Mouse (Mus musculus): ENCODE measurements around the gene Dok5.

Gene Dok5

DNA sequence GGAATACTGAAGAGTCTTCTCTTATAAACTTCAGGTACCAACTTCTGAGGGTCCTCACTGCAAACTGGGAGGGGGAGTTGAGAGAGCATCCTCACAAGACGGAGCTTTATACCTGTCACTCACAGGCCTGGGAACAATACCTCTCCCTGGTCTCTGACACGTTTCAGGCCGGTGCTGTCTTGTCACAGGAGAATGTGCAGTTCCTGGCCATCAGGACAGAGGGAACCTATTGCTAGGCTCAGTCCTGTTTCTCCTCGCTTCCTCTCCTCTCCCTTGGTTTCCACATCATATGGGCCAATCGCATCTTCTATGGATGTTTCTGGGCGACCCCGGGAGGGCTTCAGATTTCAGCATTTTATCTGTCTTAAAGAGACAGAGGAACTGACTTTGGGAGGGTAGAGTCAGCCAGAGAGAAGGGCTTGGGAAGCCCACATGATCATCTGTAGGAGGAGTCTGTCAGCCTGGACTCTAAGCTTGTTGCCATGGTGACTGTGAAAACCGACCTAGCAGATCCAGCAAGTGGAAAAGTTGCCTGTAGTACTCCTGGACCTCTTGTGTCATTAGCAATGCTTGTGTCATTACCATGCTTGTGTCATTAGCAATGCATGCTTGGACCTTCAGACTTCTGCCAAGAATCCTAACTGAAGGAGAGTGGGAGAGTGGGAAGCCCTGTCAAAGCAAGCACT, 59.9 kb downstream of the Dok5 start:
- DNase-seq (ENCODE audit: low spot score in 2 of 2) = no peak

- DNase-seq (ENCODE audit: low spot score in 2 of 2) = no peak
These were observed 63.6 kb downstream of the Dok5 start for GRCm38 (mm10) chr2:170795242-170795641.

GRCm38 (mm10) chr2:170802984-170803383, 71.4 kb downstream of the Dok5 start:
- DNase-seq (ENCODE audit: low spot score in 2 of 2) = no peak

DNA sequence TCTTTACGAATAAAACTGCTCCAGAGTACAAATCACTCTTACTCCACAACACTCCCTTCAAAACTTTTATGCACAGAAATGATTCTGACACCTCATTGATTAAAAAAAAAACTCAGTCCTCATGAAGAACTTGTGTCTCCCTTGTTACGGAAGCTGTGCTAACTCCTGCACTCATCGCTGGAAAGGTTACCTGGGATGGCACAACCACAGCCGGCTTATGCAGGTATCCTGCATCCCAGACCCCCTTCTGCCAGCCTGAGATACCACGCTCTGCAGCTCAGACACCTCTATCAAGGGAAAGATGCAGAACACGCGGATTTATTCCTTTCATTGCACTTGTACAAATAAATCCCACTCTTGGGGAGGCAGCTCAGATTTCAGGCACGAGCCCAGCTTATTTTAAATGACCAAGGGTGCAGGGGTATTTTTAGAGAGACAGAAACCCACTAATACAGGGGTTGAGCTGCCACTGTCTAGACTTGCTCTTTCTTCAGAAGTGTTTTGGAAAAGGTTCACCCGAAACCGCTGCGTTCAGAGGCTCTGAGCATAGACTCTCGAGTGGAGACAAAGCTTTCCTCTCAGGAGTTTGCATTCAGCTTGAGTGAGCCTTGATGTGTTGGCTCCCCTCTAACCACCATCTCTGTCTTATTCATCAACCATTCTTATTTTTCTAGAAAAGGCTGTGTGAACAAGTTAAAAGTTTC, 76.1 kb downstream of the Dok5 start:
- DNase-seq (ENCODE audit: low spot score in 2 of 2) = no peak

DNA sequence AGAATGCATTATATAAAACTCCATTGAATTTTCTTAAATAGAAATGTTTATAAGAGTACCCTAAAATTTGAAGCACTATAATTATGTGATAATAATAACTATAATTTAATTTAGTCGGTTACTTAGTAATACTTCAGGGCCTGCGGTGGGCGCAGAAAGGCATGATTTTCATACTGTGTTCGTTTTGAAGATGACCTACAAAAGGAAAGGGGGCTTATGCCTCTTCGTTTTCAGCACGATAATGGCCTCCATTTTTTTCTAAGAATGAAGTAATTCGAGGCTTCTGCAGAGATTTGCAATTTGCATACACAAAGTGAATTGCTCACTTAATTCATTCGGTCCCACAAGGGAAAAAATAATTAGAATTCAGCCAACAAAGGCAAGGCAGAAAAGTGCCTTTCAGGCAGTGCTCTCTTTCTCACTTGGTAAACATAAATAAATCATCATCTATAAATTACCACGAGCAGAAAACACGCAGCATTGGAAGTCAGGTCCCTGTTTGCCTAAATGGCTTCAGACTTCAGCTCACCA, 76.7 kb downstream of the Dok5 start:
- no peak for DNase-seq (ENCODE audit: low spot score in 2 of 2)

GRCm38 (mm10) chr2:170811356-170811755, 79.7 kb downstream of the Dok5 start:
- DNase-seq (ENCODE audit: low spot score in 2 of 2) = peak; percentile 57 to 64

DNA sequence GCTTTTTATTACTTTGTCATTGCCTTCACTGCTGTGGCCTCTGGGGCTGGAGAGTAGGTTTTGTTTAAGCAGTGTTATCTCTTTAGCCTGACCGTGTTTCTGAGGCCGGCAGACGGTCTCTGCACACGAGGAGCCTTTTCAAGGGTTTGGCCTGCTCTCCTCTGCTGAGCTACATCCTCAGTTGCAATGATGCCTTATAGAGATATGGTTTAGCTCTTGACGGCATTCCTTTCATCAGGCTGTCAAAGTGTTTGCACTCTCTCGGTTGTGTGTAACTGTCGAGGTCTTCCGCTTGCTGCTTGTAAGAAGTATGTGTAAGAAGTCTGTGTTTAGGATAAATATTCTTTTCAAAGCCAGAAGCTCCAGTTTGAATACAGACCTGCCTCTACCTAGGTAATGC, 84.7 kb downstream of the Dok5 start:
- DNase-seq (ENCODE audit: low spot score in 2 of 2) = no peak

DNA sequence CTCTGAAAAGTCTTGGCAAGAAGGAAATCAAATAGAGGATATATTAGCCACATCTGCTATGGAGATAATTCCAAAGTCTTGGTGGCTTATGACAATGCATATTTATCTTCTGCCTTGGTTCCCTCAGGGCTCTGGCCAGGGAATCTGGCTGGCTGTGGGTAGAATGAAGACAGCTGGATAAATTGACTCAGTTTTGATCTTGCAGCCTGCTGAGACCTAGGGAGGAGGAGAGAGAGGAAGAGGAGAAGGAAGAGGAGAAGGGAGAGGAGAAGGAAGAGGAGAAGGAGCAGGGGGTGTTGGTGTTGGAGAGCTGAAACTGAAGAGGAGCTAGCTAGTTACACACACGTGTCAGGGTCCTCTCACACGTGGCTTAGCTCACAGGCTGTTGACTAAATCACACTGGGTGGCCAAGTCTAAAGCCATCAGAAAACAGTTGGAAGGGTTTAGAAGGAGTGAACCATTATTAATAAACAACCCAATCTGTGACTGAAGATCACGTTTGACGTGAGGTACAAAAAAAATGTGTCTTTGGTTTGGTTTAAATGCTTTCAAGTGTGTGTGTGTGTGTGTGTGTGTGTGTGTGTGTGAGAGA, 85.6 kb downstream of the Dok5 start:
- no peak for DNase-seq (ENCODE audit: low spot score in 2 of 2)

GRCm38 (mm10) chr2:170826821-170827441, 95.3 kb downstream of the Dok5 start:
- no peak for DNase-seq (ENCODE audit: low spot score in 2 of 2)

DNA sequence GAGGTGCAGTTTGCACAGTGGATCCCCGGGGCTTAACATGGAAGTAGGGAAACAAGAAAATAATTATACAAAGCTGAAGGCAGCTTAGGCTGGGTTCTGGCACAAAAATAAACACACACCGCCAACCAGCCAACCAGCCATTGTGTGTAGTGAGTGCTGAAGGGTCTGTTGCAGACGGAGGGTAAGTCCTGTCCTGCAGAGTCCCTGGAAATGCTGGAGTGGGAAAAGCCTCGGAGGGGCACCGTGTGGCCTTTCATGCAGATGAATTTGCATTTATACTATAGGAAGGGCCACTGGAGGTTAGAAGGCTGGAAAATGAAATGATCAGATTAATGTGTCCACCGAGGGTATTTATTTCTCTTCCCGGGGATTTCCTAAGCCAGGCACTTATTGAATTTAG, 97.2 kb downstream of the Dok5 start:
- no peak for DNase-seq (ENCODE audit: low spot score in 2 of 2)

DNA sequence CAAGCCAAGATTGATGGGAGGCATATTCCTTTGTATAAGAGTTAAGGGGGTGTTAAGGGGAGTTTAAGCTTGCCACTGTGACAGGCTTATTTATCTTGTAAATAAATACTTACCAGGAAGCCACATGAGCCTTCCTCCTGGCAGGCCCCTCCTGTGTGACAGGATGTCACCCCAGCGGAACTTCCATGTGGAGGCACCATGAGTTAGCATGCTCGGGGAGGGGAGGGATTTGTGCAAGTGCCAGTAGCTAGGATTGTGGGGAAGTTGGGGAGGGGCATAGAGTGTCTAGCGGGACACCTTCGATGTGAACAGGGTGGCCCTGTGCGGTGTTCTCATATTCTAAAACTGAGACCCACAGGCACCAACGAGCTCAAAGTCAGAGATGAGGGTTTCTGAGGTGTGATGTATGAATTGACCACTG, 97.6 kb downstream of the Dok5 start:
- DNase-seq (ENCODE audit: low spot score in 2 of 2) = no peak

DNA sequence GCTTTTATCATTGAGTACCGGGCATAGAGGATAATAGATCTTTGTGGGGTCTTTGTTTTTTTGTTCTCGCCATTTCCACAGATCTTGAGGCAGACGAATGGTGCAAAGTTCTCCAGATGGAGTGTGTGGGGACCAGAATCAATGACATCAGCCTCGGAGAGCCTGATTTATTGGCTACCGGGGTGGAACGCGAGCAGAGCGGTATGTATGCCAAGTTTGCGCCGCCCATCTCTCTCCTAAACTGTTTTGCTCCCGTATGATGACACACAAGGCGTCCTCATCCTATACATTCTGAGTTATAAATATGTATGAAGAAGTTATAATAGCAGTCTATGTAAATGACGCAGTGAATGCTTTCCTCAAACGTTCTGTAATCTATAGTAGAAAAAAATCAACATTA, 98.4 kb downstream of the Dok5 start:
- peak in 1 of 2 experiments; percentile 40 for DNase-seq (ENCODE audit: low spot score in 2 of 2)

DNA sequence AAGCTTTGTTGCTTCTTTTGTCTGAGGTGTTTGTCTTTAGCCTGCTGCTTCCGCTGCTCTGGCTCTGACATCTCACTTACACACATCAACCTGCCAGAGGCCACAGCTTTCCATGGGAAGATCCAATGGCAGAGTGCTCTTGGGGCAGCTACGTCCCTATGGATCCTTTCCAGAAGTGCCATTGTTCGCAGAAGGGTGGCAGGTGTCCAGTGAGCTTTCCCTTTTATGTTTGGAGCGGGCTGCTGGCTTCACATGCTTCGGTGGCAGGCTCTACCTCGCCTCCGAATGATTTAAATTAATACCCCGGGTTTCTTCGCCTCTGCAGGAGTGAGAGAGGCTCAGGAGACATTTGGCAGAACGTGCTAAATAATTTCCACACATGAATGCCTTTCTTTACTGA, 105.3 kb downstream of the Dok5 start:
- no peak for DNase-seq (ENCODE audit: low spot score in 2 of 2)

DNA sequence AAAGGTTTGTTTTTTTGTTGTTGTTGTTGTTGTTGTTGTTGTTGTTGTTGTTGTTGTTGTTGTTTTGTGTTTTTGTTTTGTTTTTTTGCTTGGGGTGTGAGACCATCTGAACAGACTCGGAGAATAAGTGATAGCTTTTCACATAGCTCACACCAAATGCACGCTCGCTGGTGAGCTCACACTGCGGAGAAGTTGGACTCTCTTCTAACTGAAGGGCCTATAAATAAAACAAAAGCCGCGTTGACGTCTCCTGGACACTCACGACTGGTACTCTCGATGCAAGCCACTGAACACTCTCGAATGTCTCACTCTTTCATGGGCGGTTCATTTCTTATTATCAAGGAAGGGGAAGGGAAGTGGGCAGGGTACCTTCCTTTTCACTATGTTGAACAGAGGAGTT, 105.8 kb downstream of the Dok5 start:
- no peak for DNase-seq (ENCODE audit: low spot score in 2 of 2)

DNA sequence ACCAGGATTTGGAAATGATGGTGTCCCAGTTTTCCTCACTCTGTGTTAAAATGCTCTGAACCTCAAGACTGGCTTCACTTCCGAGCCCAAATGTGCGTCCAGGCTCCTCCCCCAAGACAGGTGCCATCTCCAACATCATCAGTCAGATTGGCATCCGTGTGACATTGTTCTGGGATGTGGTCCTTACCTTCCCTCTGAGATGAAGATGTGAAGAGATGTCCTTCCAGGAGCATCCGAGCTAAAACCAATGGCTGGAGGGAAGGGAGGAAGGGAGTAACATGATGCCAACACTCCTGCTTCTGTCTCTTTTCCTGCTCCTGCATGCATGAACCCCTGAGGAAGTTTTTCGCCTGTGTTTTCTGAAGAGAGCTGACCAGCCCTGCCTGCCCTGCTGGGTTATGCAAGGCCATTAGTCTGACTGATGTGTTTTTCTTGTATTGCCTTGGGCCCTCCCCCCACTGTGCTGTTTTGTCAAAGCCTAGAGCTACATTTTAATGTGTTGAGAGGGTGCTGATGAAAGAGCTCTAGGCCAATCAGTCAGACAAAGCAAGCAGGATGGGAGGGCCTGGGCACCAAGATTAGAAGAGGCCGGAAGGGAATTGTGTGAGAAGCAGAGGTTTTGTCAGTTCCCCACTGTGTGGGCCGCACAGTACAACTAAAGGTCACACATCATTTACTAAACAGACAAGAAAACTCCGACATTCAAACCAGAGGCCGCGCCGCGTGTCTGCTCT, 106.4 kb downstream of the Dok5 start:
- no peak for DNase-seq (ENCODE audit: low spot score in 2 of 2)

DNA sequence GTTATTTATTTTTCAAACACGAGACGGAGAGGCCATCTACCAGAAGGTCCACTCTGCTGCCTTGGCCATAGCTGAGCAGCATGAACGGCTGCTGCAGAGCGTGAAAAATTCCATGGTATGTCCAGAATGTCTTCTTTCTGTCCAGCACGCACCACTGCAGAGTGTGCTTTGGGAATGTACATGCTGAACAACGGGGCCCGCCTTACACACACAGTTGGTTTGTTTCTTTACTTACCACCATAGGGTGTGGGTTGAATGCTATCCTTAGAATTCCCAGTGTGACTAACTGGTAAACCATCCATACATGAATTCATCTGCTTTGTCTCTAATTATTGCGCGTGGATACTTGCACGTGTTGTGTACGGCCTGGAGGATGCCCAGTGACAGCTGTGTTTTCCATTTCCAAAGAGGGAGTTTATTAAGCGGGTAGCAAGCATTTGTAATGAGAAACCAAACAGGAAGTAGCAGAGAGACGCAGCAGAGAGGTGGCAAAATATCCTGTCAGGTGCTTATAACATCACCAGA, 109.9 kb downstream of the Dok5 start:
- DNase-seq (ENCODE audit: low spot score in 2 of 2) = no peak

DNA sequence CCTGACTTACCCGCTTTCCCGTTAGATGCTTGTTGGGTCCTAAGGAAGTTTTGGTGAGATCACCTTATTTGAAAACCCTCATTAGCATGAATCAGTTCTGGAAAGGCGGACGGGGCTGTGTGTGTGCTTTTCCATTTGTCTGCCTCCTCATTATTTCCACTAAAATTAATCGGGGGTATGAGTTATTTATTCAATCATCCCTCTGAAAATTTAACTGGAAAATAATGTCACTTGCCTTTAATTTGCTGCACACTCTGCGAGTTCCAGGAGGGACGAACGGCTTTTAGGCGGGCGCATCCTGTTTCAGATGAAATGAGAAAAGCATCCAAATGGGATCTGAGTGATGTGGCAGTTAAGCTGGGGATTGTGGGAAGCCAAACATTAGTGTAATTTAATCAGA, 113.9 kb downstream of the Dok5 start:
- DNase-seq (ENCODE audit: low spot score in 2 of 2) = no peak

DNA sequence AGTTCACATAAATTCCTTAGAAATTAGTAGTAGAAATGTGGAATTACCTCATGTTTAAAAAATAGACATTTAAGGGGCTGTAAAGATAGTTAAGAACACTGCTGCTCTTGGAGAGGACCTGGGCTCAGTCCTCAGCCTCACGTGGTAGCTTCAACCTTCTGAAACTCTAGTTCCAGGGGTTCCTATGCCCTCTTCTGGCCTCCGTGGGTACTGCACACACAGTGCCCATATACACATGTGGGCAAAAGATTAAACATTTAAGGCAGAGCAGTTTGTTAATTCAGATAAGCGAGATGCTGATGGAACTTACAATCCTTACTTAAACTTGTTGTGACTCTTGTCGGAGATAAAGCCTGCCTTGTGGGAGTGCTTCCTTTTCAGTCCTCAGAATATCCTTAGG, 118.5 kb downstream of the Dok5 start:
- DNase-seq (ENCODE audit: low spot score in 2 of 2) = no peak

- no peak for DNase-seq (ENCODE audit: low spot score in 2 of 2)
These were observed 120.7 kb downstream of the Dok5 start for GRCm38 (mm10) chr2:170852337-170852736.

DNA sequence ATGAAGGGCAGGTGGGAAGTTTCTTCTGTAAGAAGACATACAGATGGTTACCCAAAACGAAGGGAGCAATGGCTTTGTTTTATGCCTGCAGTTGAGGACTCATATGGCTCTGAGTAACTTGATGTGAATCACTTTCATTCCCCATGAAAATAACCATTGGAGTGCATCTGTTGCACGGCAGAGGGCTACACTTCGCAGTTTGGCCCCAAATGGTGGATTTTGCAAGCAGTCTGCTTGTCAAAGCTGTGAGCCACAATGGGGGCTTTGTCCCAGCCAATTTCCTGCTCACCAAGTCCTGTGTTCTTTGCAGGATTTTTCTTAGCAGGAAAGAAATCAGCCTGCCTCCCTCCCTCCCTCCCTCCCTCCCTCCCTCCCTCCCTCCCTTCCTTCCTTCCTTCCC, 123.6 kb downstream of the Dok5 start:
- no peak for DNase-seq (ENCODE audit: low spot score in 2 of 2)

DNA sequence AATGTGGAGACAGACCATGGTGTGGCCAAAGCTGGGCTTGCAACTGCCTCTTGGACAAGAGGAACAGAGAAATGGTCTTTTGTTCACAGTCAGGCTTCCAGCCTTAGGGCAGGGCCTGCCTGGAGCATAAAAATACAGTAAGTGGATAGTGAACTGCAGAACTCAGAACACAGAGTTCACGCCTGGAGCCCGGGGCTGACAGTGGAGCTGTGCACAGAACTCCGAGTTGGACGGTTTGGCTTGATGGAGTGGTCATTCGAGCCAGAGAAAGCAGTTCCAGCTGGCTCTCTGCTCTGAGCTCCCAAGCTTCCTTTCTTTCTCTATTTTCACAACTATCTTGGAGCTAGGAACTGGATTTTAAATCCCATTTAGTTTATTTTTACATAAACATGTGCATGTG, 124.5 kb downstream of the Dok5 start:
- no peak for DNase-seq (ENCODE audit: low spot score in 2 of 2)

- DNase-seq (ENCODE audit: low spot score in 2 of 2) = no peak
These were observed 125.9 kb downstream of the Dok5 start for GRCm38 (mm10) chr2:170857507-170857906.
